Mouse (Mus musculus): ENCODE results near the gene Ilf2. TPM values are rescaled to one million over a fixed set of nuclear protein-coding genes. Genes with fewer than 3 reads are reported as not detected.

The Ilf2 gene
- polyA plus RNA-seq, 1 experiment = 50.4 TPM

- TF ChIP-seq TCF3 (IDR thresholded peaks at IDR 0.05; ENCODE audit: insufficient read length, low read depth) = no peak
- TF ChIP-seq TCF12 (IDR thresholded peaks at IDR 0.05; ENCODE audit: insufficient read depth, poor library complexity, severe bottlenecking) = no peak
- TF ChIP-seq POLR2AphosphoS2 (IDR thresholded peaks at IDR 0.05; ENCODE audit: insufficient read length, low read depth) = no peak
- no peak for TF ChIP-seq POLR2A (IDR thresholded peaks at IDR 0.05; ENCODE audit: insufficient read length, low read depth)
- no peak for TF ChIP-seq MYOD1 (IDR thresholded peaks at IDR 0.05; ENCODE audit: control insufficient read depth in 1 of 3, insufficient read length in 2 of 3, low read depth in 2 of 3)
- TF ChIP-seq SRF (IDR thresholded peaks at IDR 0.05; ENCODE audit: control insufficient read depth, insufficient read length, low read depth) = no peak
- no peak for TF ChIP-seq CEBPB (IDR thresholded peaks at IDR 0.05; ENCODE audit: insufficient read depth, poor library complexity, severe bottlenecking)
- TF ChIP-seq MAX (IDR thresholded peaks at IDR 0.05; ENCODE audit: low read depth) = no peak
- TF ChIP-seq E2F4 (IDR thresholded peaks at IDR 0.05; ENCODE audit: insufficient read depth) = no peak
- TF ChIP-seq USF1 (IDR thresholded peaks at IDR 0.05; ENCODE audit: low read depth) = no peak
- TF ChIP-seq MYOG (IDR thresholded peaks at IDR 0.05; ENCODE audit: control insufficient read depth in 1 of 3, insufficient read depth in 1 of 3, insufficient read length in 2 of 3, low read depth in 2 of 3) = no peak
- TF ChIP-seq REST (IDR thresholded peaks at IDR 0.05; ENCODE audit: insufficient read depth, insufficient read length) = no peak
- H3K27me3 ChIP-seq (ENCODE audit: control insufficient read depth, insufficient read depth, insufficient read length) = no peaks in the 10 kb centered on the region
- peaks cover 35% of the 10 kb centered on the region for H3K79me2 ChIP-seq (ENCODE audit: control insufficient read depth, insufficient read depth)
- H3K4me2 ChIP-seq (ENCODE audit: low read depth) = peak overlapping the region; percentile 73
- peaks cover 5% of the 10 kb centered on the region for H3K36me3 ChIP-seq (ENCODE audit: control insufficient read depth, insufficient read depth)
- peak overlapping the region; percentile 86 for H3K4me3 ChIP-seq
- H3ac ChIP-seq (ENCODE audit: control insufficient read depth, insufficient read length) = no peak overlapping the region
These were observed 635 bp upstream of the Ilf2 start for GRCm38 (mm10) chr3:90475151-90475830.

- H3K36me3 ChIP-seq (ENCODE audit: control insufficient read depth, insufficient read depth) = peaks cover 62% of the 10 kb centered on the region
- H3K4me2 ChIP-seq (ENCODE audit: low read depth) = no peak overlapping the region
- no peak overlapping the region for H3ac ChIP-seq (ENCODE audit: control insufficient read depth, insufficient read length)
- TF ChIP-seq REST (IDR thresholded peaks at IDR 0.05; ENCODE audit: insufficient read depth, insufficient read length) (no peak), E2F4 (IDR thresholded peaks at IDR 0.05; ENCODE audit: insufficient read depth) (no peak), MYOD1 (IDR thresholded peaks at IDR 0.05; ENCODE audit: control insufficient read depth in 1 of 3, insufficient read length in 2 of 3, low read depth in 2 of 3) (no peak), POLR2AphosphoS2 (IDR thresholded peaks at IDR 0.05; ENCODE audit: insufficient read length, low read depth) (no peak), USF1 (IDR thresholded peaks at IDR 0.05; ENCODE audit: low read depth) (no peak), CEBPB (IDR thresholded peaks at IDR 0.05; ENCODE audit: insufficient read depth, poor library complexity, severe bottlenecking) (no peak), MYOG (IDR thresholded peaks at IDR 0.05; ENCODE audit: control insufficient read depth in 1 of 3, insufficient read depth in 1 of 3, insufficient read length in 2 of 3, low read depth in 2 of 3) (no peak), TCF12 (IDR thresholded peaks at IDR 0.05; ENCODE audit: insufficient read depth, poor library complexity, severe bottlenecking) (no peak), TCF3 (IDR thresholded peaks at IDR 0.05; ENCODE audit: insufficient read length, low read depth) (no peak)
- H3K4me3 ChIP-seq = no peak overlapping the region
- peaks cover 11% of the 10 kb centered on the region for H3K79me2 ChIP-seq (ENCODE audit: control insufficient read depth, insufficient read depth)
- H3K27me3 ChIP-seq (ENCODE audit: control insufficient read depth, insufficient read depth, insufficient read length) = no peaks in the 10 kb centered on the region
These were observed 11.1 kb downstream of the Ilf2 start for GRCm38 (mm10) chr3:90486998-90487397.

GRCm38 (mm10) chr3:90488576-90488975, 12.7 kb downstream of the Ilf2 start:
- Histone ChIP-seq H3K36me3 (ENCODE audit: control insufficient read depth, insufficient read depth) (peaks cover 49% of the 10 kb centered on the region), H3K4me2 (ENCODE audit: low read depth) (no peak overlapping the region), H3K79me2 (ENCODE audit: control insufficient read depth, insufficient read depth) (peaks cover 11% of the 10 kb centered on the region), H3ac (ENCODE audit: control insufficient read depth, insufficient read length) (no peak overlapping the region), H3K27me3 (ENCODE audit: control insufficient read depth, insufficient read depth, insufficient read length) (no peaks in the 10 kb centered on the region), H3K4me3 (no peak overlapping the region)
- TF ChIP-seq TCF3 (IDR thresholded peaks at IDR 0.05; ENCODE audit: insufficient read length, low read depth) = no peak
- 0 out of 2 replicates have a peak, but pooled peaks have one; percentile 4 for TF ChIP-seq CEBPB (IDR thresholded peaks at IDR 0.05; ENCODE audit: insufficient read depth, poor library complexity, severe bottlenecking)

GRCm38 (mm10) chr3:90490696-90491256, 14.8 kb downstream of the Ilf2 start, which contains the start of gene Snapin:
Gene Snapin (minus strand): TSS chr3:90491033.
- Histone ChIP-seq H3K27me3 (ENCODE audit: control insufficient read depth, insufficient read depth, insufficient read length) (no peaks in the 10 kb centered on the region), H3K36me3 (ENCODE audit: control insufficient read depth, insufficient read depth) (peaks cover 35% of the 10 kb centered on the region)
- TF ChIP-seq MYOG (IDR thresholded peaks at IDR 0.05; ENCODE audit: control insufficient read depth in 1 of 3, insufficient read depth in 1 of 3, insufficient read length in 2 of 3, low read depth in 2 of 3) = peak in 1 of 3 experiments; percentile 50
- no peak for TF ChIP-seq E2F4 (IDR thresholded peaks at IDR 0.05; ENCODE audit: insufficient read depth)
- peak; percentile 64 for TF ChIP-seq SRF (IDR thresholded peaks at IDR 0.05; ENCODE audit: control insufficient read depth, insufficient read length, low read depth)
- no peak for TF ChIP-seq TCF3 (IDR thresholded peaks at IDR 0.05; ENCODE audit: insufficient read length, low read depth)
- TF ChIP-seq POLR2AphosphoS2 (IDR thresholded peaks at IDR 0.05; ENCODE audit: insufficient read length, low read depth) = peak; percentile 89
- TF ChIP-seq POLR2A (IDR thresholded peaks at IDR 0.05; ENCODE audit: insufficient read length, low read depth) = peak; percentile 91
- no peak for TF ChIP-seq USF1 (IDR thresholded peaks at IDR 0.05; ENCODE audit: low read depth)
- TF ChIP-seq CEBPB (IDR thresholded peaks at IDR 0.05; ENCODE audit: insufficient read depth, poor library complexity, severe bottlenecking) = no peak
- no peak for TF ChIP-seq REST (IDR thresholded peaks at IDR 0.05; ENCODE audit: insufficient read depth, insufficient read length)
- TF ChIP-seq MYOD1 (IDR thresholded peaks at IDR 0.05; ENCODE audit: control insufficient read depth in 1 of 3, insufficient read length in 2 of 3, low read depth in 2 of 3) = no peak
- no peak for TF ChIP-seq MAX (IDR thresholded peaks at IDR 0.05; ENCODE audit: low read depth)
- no peak for TF ChIP-seq TCF12 (IDR thresholded peaks at IDR 0.05; ENCODE audit: insufficient read depth, poor library complexity, severe bottlenecking)

More at GRCm38 (mm10) chr3:90490696-90491256, 14.8 kb downstream of the Ilf2 start, which contains the start of gene Snapin:
- Histone ChIP-seq H3ac (ENCODE audit: control insufficient read depth, insufficient read length) (peak within 1 kb of the TSS; percentile 97), H3K4me2 (ENCODE audit: low read depth) (peak within 1 kb of the TSS; percentile 91), H3K4me3 (peak within 1 kb of the TSS; percentile 30), H3K79me2 (ENCODE audit: control insufficient read depth, insufficient read depth) (peaks cover 11% of the 10 kb centered on the region)
